Mouse (Mus musculus) midbrain, embryonic 13.5 days (tissue): ENCODE data around the gene Lin54. TPM values are rescaled to one million over a fixed set of nuclear protein-coding genes. Genes with fewer than 3 reads are reported as not detected.

Experiments
- ATAC-seq: fragments of 200-750 bp; cut with Nextera tagmentation; 2 replicates; pipeline ENCODE4 v1.8.0; 2017; ENCODE audit warnings: mild to moderate bottlenecking, moderate TSS enrichment, moderate library complexity
- H3K27ac ChIP-seq: fragments of 300-500 bp; sonication (generic); 2 replicates; pipeline ENCODE4 v1.5.1; 2015; ENCODE audit warnings: inconsistent platforms, mild to moderate bottlenecking, moderate library complexity
- H3K27me3 ChIP-seq: fragments of 300-500 bp; sonication (generic); 2 replicates; pipeline ENCODE4 v1.6.1; 2015; ENCODE audit warnings: mild to moderate bottlenecking, inconsistent platforms
- H3K36me3 ChIP-seq: fragments of 300-500 bp; sonication (generic); 2 replicates; pipeline ENCODE4 v1.6.1; 2015; ENCODE audit warnings: mild to moderate bottlenecking, inconsistent platforms
- H3K4me1 ChIP-seq: fragments of 300-500 bp; sonication (generic); replicated peaks from 2 replicates; pipeline ENCODE4 v1.6.1; 2015; ENCODE audit warnings: inconsistent platforms
- H3K4me2 ChIP-seq: fragments of 300-500 bp; sonication (generic); replicated peaks from 2 replicates; pipeline ENCODE4 v1.6.1; 2015; ENCODE audit warnings: moderate library complexity, mild to moderate bottlenecking, inconsistent platforms
- H3K4me3 ChIP-seq: fragments of 300-500 bp; sonication (generic); replicated peaks from 2 replicates; pipeline ENCODE4 v1.5.1; 2015; ENCODE audit warnings: mild to moderate bottlenecking, inconsistent platforms
- H3K9ac ChIP-seq: fragments of 300-500 bp; sonication (generic); replicated peaks from 2 replicates; pipeline ENCODE4 v1.6.1; 2015; ENCODE audit warnings: mild to moderate bottlenecking, inconsistent platforms
- H3K9me3 ChIP-seq: fragments of 300-500 bp; sonication (generic); 2 replicates; pipeline ENCODE4 v1.6.1; 2016; ENCODE audit warnings: mild to moderate bottlenecking, inconsistent platforms
- WGBS: fragments of 180-500 bp; shearing (Covaris S2); methylation state at CpG from one replicate; pipeline ENCODE4 v1.1.7; 2015; 5-methylcytosine and 5-hydroxymethylcytosine counted together
- polyA plus RNA-seq: library from polyadenylated mRNA; unstranded; fragments of >200 nt; fragmentation: Nextera tagmentation; extraction: Ambion mirVana; gene quantifications from 2 replicates; pipeline ENCODE4 v1.2.1, GENCODE M21; 2015

The Lin54 gene
- polyA plus RNA-seq, 1 experiment from 2014 or later = 9.0 TPM

DNA sequence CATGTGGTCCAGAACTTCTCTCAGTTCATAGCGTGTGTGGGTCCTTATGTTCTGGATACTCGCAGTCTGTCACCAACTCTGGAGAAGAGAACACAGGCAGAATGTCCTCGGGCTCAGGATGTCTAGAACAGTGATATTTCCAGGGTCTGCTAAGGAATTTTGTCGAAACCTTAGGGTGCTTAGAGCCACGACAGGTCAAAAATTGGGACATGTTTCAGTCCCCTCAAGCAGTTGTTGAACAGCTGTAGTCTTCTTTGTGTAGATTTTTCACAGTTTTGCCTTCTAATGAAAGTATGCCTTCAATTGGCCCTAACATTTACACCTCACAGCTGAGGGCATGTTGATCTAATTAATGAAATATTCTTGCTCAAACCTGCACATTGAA, 18.6 kb upstream of the Lin54 start:
- Histone ChIP-seq H3K4me2 (peak overlapping the region; percentile 79), H3K9me3 (no peaks in the 10 kb centered on the region), H3K9ac (peak overlapping the region; percentile 80), H3K36me3 (peaks cover 3% of the 10 kb centered on the region; the same call in 1 of the 2 replicates), H3K27me3 (0 out of 2 replicates have a peak, but pooled peaks cover 5% of the 10 kb centered on the region), H3K4me3 (peak overlapping the region; percentile 68), H3K4me1 (peaks cover 21% of the 10 kb centered on the region), H3K27ac (no peak overlapping the region)
- ATAC-seq = no peak
- 9% methylated on average over 5 of the region's 5 CpGs for WGBS

DNA sequence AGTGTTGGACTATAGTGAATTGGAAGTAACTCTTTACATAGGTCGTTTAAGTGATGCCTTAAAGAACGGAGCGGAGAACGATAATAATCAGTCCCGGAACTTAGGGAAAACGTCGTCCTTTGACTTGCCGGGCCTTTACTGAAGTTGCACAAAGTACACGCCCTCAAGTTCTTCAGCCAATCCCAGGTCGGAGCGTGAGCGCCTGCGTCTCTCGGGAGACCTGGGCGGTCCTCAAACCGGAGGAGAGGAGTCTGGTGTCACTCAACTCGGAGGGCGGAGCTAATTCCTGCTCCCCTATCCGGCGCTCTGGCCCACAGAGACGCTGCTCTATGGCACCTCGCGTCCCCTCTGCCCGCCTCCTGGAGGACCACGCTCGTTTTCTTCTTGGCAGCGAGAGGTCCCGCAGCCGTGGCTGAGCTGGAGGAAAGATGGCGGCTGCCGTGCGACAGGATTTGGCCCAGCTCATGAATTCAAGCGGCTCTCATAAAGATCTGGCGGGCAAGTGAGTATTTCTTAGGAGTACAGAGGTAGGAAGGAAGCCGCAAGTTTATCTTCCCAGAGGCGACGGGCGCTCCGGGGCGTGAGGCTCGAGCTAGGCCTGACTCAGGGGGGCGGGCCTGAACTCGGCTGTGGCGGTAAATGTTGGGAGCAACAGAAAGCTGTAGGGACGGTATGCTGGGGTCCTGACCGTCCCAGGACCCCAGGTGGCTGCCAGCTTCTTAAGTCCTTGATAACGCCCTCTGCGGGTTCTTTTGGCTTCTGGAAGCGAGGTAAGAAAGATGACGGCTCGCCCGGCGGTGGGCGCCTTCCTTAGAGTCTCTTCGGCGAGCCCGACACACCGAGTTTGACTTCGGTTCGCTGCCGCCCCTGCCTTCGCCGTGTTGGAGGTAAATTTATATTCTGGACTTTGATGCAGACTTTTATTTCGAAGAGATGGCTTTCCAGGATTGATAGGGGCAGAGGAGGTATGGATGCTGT, 17.9 kb upstream of the Lin54 start, which contains the start of gene Cops4:
Gene Cops4 (plus strand): TSS at position 261 of the 978 bp plus-strand sequence.
- Histone ChIP-seq H3K36me3 (peaks cover 3% of the 10 kb centered on the region; the same call in 1 of the 2 replicates), H3K9me3 (no peaks in the 10 kb centered on the region), H3K27me3 (0 out of 2 replicates have a peak, but pooled peaks cover 5% of the 10 kb centered on the region), H3K4me2 (peak within 1 kb of the TSS; percentile 79), H3K9ac (peak within 1 kb of the TSS; percentile 80), H3K4me3 (peak within 1 kb of the TSS; percentile 68), H3K27ac (peak within 1 kb of the TSS; percentile 76), H3K4me1 (peaks cover 21% of the 10 kb centered on the region)
- ATAC-seq = peak; percentile 100
- WGBS = under 1% methylated on average over 64 of the region's 64 CpGs

DNA sequence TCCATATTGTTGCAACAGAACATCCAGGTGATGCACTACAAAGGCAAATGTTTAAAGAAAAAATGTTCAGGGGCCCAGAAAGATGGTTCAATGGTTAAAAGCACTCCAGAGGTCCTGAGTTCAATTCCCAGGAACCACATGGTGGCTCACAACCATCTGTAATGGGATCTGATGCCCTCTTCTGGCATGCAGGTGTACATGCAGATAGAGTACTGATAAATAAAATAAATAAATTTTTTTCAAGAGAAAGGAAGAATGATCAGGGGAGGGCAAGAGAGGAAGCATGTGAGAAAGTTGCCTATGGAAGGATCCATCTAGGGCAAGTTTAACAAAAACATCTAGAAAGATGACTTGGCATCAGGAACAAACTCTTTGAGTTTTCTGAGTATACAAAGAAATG, 12.1 kb upstream of the Lin54 start:
- Histone ChIP-seq H3K4me1 (peaks cover 2% of the 10 kb centered on the region), H3K27me3 (0 out of 2 replicates have a peak, but pooled peaks cover 5% of the 10 kb centered on the region), H3K4me3 (no peak overlapping the region), H3K9me3 (no peaks in the 10 kb centered on the region), H3K9ac (no peak overlapping the region), H3K4me2 (no peak overlapping the region), H3K27ac (no peak overlapping the region), H3K36me3 (no peaks in the 10 kb centered on the region)
- ATAC-seq = no peak

DNA sequence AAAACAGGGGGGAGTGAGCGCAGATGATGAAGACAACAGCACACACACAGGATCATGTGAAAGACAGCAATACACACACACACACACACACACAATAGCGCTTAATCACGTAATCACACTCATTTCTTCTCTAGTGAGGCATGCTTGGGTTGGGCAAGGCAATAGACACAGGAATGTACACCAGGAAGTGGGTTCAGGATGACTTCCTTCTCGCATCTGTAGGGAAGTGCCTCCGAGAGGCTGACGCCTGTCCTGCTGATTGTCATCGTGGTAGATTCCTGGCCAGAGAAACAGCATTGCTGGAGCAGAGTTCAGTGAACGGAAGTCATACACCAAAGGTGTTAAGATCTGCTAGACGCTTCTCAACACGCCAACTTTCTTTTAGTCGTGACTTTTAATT, 8.8 kb upstream of the Lin54 start:
- Histone ChIP-seq H3K27ac (no peak overlapping the region), H3K4me2 (no peak overlapping the region), H3K36me3 (no peaks in the 10 kb centered on the region), H3K27me3 (no peaks in the 10 kb centered on the region), H3K9ac (no peak overlapping the region), H3K9me3 (no peaks in the 10 kb centered on the region), H3K4me1 (no peaks in the 10 kb centered on the region), H3K4me3 (no peak overlapping the region)
- 80% methylated on average over 11 of the region's 11 CpGs for WGBS
- no peak for ATAC-seq

DNA sequence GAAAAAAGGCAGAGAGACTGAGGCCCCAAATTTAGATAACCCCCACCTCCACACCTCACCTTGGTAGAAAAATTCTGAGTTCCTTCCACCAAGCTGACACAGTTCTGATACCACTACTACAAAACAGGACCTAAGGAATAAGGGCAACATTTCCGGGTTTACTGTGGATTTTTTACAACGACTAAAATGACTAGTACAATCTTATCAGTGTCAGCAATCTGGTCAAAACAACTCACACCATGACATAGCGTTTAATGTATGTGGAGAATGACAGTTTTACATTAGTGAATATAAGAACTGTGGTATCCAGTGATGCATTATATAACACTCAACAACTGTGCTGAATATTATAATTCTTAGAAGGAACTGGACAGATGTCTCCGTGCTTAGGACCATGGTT, 828 bp upstream of the Lin54 start:
- Histone ChIP-seq H3K27ac (peak overlapping the region; percentile 80; the same call in 1 of the 2 replicates), H3K4me2 (peak overlapping the region; percentile 94; the same call in 1 of the 2 replicates), H3K9me3 (no peaks in the 10 kb centered on the region), H3K36me3 (no peaks in the 10 kb centered on the region), H3K9ac (no peak overlapping the region), H3K4me3 (no peak overlapping the region), H3K27me3 (no peaks in the 10 kb centered on the region), H3K4me1 (peaks cover 26% of the 10 kb centered on the region)
- ATAC-seq = no peak
- 90% methylated on average over 4 of the region's 4 CpGs for WGBS

DNA sequence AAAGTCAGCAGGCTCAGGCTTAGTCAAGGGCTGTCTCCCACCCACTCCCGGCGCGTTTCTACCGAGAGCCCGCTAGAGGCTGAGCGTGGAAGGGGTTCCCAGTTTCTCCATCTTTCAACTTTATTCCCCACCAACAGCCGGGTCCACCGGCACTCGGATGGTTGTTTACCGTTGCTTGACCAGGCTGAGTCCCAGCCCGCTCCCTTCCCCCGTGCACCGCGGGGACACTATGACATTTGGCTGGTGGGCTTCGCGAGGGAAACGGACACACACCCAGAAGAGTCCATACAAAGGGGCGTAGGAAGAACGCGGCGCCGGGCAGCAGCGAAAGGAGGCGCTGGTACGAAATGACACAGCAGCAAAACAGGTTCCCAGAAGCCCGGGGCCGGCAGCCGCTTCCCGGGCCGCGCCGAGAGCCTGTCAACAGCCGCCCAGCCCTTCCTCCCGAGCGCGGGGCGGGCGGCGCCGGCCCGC, 571 bp downstream of the Lin54 start:
- ATAC-seq = peak; percentile 34
- 0% methylated on average over 34 of the region's 41 CpGs for WGBS
- H3K4me1 ChIP-seq = peaks cover 26% of the 10 kb centered on the region
- peak overlapping the region; percentile 90 for H3K4me3 ChIP-seq
- H3K9ac ChIP-seq = peak overlapping the region; percentile 73
- H3K36me3 ChIP-seq = no peaks in the 10 kb centered on the region
- H3K9me3 ChIP-seq = no peaks in the 10 kb centered on the region
- peak overlapping the region; percentile 80 for H3K27ac ChIP-seq
- peak overlapping the region; percentile 94 for H3K4me2 ChIP-seq
- H3K27me3 ChIP-seq = no peaks in the 10 kb centered on the region

DNA sequence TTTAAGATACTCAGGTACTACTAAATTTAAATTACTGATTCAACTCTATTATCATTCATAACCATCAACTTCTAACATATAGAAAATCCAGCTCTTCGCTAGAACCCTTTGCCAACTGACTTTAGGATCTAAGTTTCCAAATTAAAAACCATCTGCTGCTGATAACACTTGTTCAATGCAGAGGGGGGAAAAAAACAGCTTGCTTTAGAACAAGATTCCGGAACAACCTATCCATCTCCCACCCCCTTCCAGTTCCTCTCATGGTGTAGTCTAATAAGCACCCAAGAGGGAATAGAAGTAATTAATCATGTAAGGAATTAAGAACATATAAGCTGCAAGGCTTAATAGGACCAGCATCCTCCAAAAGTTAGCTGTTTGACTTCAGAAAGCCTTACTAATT, 1.2 kb downstream of the Lin54 start:
- WGBS = 25% methylated on average over 2 of the region's 2 CpGs
- peak overlapping the region; percentile 73 for H3K9ac ChIP-seq

DNA sequence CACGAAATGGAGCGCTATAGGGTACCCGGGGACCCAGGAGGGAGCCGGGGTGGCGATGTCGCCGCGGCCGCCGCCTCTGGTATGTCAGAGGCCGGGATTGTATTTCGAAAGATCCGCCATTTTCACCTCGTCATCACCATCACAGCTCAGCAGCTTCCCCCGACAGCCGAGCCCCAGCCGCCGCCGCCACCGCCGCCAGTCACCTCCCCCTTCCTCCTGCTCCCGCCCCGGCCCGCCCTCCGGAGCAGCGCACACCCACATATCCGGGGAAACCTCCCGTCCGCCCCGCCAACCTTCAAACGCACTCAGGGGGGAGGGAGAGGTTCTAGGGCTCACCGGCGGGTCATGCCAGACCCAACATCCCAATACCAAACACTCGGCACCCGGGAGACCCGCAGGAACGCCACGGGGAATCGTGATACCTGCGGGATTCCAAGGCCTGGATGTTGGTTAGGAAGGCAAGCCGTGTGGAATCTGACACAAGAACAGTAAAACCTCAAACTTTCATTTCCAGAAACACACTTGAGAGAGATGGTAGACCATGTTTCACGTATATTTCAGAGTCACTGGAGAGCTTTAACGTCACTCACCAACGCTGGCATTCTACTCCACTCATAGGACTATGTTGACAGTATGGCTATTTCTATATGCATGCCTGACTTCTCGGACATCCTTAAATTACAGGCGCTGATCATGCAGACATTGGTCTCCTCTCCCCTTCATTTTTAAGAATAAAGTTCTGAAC, 1.8 kb downstream of the Lin54 start:
- H3K4me1 ChIP-seq = peaks cover 26% of the 10 kb centered on the region
- H3K9ac ChIP-seq = peak overlapping the region; percentile 86
- peak overlapping the region; percentile 90 for H3K4me3 ChIP-seq
- no peaks in the 10 kb centered on the region for H3K36me3 ChIP-seq
- peak; percentile 74 for ATAC-seq
- under 1% methylated on average over 37 of the region's 46 CpGs for WGBS
- no peaks in the 10 kb centered on the region for H3K9me3 ChIP-seq
- H3K27ac ChIP-seq = peak overlapping the region; percentile 74
- peak overlapping the region; percentile 94 for H3K4me2 ChIP-seq
- no peaks in the 10 kb centered on the region for H3K27me3 ChIP-seq

More for the DNA sequence above, 1.2 kb downstream of the Lin54 start:
- no peaks in the 10 kb centered on the region for H3K9me3 ChIP-seq
- H3K27ac ChIP-seq = 0 out of 2 replicates have a peak overlapping the region, but pooled peaks have one; percentile 80
- H3K27me3 ChIP-seq = no peaks in the 10 kb centered on the region
- no peak for ATAC-seq
- no peaks in the 10 kb centered on the region for H3K36me3 ChIP-seq
- H3K4me2 ChIP-seq = peak overlapping the region; percentile 94
- peak overlapping the region; percentile 90 for H3K4me3 ChIP-seq
- peaks cover 26% of the 10 kb centered on the region for H3K4me1 ChIP-seq

DNA sequence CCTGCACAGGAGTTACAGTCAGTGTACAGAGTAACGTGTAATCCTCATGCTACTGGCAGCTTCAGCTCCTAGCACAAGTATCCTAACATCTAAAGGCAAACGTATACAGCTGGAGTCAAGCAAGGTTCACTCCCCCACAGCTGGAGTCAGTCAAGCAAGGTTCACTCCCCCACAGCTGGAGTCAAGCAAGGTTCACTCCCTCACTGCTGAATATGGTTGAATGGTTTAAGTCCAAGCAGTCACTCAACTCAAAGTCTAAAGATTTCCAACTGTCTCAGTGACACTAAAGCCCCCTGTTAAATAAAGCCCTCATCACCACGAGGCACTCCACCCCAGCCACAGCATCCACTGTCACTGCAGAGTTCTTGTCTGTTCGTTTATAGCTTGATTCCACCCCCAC, 8.7 kb downstream of the Lin54 start:
- H3K4me1 ChIP-seq = no peaks in the 10 kb centered on the region
- no peak overlapping the region for H3K4me3 ChIP-seq
- H3K4me2 ChIP-seq = no peak overlapping the region
- H3K27me3 ChIP-seq = no peaks in the 10 kb centered on the region
- no peaks in the 10 kb centered on the region for H3K36me3 ChIP-seq
- H3K9me3 ChIP-seq = no peaks in the 10 kb centered on the region
- ATAC-seq = no peak
- 55% methylated on average over 4 of the region's 4 CpGs for WGBS
- no peak overlapping the region for H3K27ac ChIP-seq
- H3K9ac ChIP-seq = no peak overlapping the region

DNA sequence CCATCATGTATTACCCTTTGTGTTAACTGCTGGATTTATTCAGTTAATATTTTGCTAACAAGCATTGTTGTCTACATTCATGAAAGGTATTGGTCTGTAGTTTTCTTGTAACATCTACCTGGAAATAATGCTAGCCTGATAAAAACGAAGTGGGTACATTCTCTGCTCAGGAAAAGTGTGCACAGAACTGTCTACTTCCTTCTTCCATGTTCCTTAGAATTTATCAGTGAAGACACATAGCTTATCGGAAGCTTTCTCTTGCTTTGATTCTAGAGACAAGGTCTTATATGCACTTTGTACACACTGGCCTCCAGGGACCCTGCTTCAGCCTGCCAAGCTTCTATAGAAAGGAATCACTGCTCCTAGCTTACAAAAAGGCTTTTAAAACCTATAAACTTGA, 11.1 kb downstream of the Lin54 start:
- WGBS = 87% methylated on average over 2 of the region's 2 CpGs
- H3K4me2 ChIP-seq = no peak overlapping the region
- H3K4me3 ChIP-seq = no peak overlapping the region
- H3K4me1 ChIP-seq = no peaks in the 10 kb centered on the region
- no peak for ATAC-seq
- peaks cover 7% of the 10 kb centered on the region; the same call in 1 of the 2 replicates for H3K36me3 ChIP-seq
- no peak overlapping the region for H3K27ac ChIP-seq
- no peak overlapping the region for H3K9ac ChIP-seq
- no peaks in the 10 kb centered on the region for H3K27me3 ChIP-seq
- H3K9me3 ChIP-seq = no peaks in the 10 kb centered on the region

DNA sequence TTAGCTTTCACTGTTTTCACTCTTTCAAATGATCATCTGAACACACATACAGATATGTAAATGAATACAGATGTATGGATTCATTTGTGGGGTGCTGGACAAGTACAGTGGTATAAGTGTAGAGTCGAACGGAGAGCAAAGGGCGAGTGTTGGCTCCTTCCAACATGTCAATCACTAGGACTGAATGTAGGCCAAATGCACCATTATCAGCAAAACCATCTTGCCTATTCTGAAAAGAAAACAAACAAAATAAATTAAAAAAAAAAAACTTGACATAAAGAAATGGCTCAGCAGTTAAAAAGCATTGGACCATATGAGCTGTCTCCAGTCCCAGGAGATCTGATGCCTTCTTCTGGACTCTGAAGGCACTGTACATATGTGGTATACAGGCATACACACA, 12.2 kb downstream of the Lin54 start:
- Histone ChIP-seq H3K4me3 (no peak overlapping the region), H3K27ac (no peak overlapping the region), H3K9ac (no peak overlapping the region), H3K9me3 (no peaks in the 10 kb centered on the region), H3K4me2 (no peak overlapping the region), H3K36me3 (peaks cover 11% of the 10 kb centered on the region), H3K4me1 (no peaks in the 10 kb centered on the region), H3K27me3 (no peaks in the 10 kb centered on the region)
- ATAC-seq = no peak
- WGBS = 95% methylated on average over 3 of the region's 3 CpGs

DNA sequence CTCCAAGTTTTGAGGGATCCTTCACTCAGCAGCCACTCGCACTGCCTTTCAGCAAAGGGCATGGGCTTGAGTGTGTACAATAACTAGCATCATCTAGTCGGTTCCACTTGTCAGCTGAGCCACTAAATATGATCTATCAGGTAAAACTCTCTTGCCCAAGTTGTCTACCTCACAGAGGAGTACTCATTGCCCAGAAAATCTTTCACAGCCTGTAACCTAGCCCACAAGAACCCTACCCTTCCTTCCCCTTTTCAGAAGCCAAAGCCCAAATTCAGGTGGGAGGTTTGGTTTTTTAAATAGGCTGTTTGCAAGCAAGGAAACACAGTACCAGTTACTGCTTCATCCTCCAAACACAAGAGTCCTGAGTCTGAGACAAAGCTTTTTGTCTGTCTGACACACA, 13.3 kb downstream of the Lin54 start:
- ATAC-seq = no peak
- peaks cover 11% of the 10 kb centered on the region for H3K36me3 ChIP-seq
- no peak overlapping the region for H3K9ac ChIP-seq
- no peak overlapping the region for H3K27ac ChIP-seq
- H3K27me3 ChIP-seq = no peaks in the 10 kb centered on the region
- no peak overlapping the region for H3K4me3 ChIP-seq
- 98% methylated on average over 2 of the region's 2 CpGs for WGBS
- H3K4me1 ChIP-seq = no peaks in the 10 kb centered on the region
- H3K4me2 ChIP-seq = no peak overlapping the region
- no peaks in the 10 kb centered on the region for H3K9me3 ChIP-seq
